Mouse (Mus musculus): ENCODE data around the gene Neu3.

- TF ChIP-seq GATA1 (IDR thresholded peaks at IDR 0.05; ENCODE audit: borderline replicate concordance, low read length) (no peak), FLI1 (IDR thresholded peaks at IDR 0.05; ENCODE audit: low read length) (no peak)
These were observed 25.1 kb upstream of the Neu3 start for GRCm38 (mm10) chr7:99853350-99853749.

Data from megakaryocyte, embryonic 14.5 days (primary cell).